Mouse (Mus musculus): Measurements from ENCODE around the gene Las1l. TPM values are rescaled to one million over a fixed set of nuclear protein-coding genes. Genes with fewer than 3 reads are reported as not detected.
"Not testable (repeated sequence)": the region's sequence is repeated elsewhere in the genome, so short reads cannot be mapped to it uniquely, and the experiment has no call there.

Las1l gene
- polyA plus RNA-seq, 1 experiment from 2014 or later = 104 TPM

DNA sequence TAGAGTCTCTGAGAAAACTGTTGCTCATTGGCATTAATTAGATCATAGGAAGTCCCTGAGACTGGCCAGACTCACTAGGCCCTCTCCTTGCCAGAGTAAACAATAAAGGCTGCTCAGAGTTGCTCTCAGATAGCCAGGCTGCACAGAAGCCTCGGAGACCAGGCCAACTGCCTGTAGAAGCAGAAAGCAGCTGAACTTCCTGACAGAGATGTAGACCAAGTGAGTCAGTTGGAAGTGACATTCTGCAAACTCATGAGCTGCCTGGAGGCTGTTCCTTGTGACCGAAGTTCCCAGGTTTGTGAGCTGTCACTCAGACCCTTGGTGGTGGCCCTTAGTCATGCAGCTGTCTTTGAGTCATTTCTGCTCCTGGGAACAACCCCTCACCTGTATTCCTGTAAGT lies 6.6 kb upstream of the Las1l start:
- 81% methylated on average over 2 of the region's 2 CpGs for WGBS

DNA sequence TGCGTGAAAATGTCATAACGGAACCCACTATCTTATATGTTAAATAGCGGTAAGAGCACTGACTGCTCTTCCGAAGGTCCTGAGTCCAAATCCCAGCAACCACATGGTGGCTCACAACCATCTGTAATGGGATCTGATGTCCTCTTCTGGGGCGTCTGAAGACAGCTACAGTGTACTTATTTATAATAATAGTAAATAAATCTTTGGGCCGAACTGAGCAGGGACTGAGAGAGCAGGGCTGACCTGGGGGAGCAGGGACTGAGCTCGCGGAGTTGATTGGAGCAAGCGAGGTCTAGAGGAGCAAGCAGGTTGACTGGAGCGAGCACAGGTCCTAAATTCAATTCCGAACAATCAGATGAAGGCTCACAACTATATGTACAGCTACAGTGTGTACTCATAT lies 699 bp upstream of the Las1l start:
- not testable (repeated sequence) for ATAC-seq; H3K4me1 ChIP-seq (replicated peaks; ENCODE audit: control insufficient read depth, insufficient read depth, low read length); H3K36me3 ChIP-seq (ENCODE audit: control insufficient read depth, insufficient read depth); H3K27me3 ChIP-seq (replicated peaks; ENCODE audit: control insufficient read depth, insufficient read depth, low read length); H3K9me3 ChIP-seq (ENCODE audit: control insufficient read depth, low read length)
- Histone ChIP-seq H3K4me3 (replicated peaks; ENCODE audit: low read length) (peak overlapping the region; percentile 30), H3K9ac (replicated peaks; ENCODE audit: low read depth, low read length) (peak overlapping the region; percentile 39; the same call in 1 of the 2 replicates), H3K27ac (ENCODE audit: low read length) (0 out of 2 replicates have a peak overlapping the region, but pooled peaks have one; percentile 37), H3K4me2 (ENCODE audit: low read length) (peak overlapping the region; percentile 50)
- WGBS = 36% methylated on average over 11 of the region's 11 CpGs

More for the DNA sequence above, 6.6 kb upstream of the Las1l start:
- no peak overlapping the region for H3K27ac ChIP-seq (ENCODE audit: low read length)
- ATAC-seq = no peak
- H3K4me3 ChIP-seq (replicated peaks; ENCODE audit: low read length) = no peak overlapping the region
- no peak overlapping the region for H3K9ac ChIP-seq (replicated peaks; ENCODE audit: low read depth, low read length)
- no peaks in the 10 kb centered on the region for H3K36me3 ChIP-seq (ENCODE audit: control insufficient read depth, insufficient read depth)
- no peak overlapping the region for H3K4me2 ChIP-seq (ENCODE audit: low read length)
- H3K27me3 ChIP-seq (replicated peaks; ENCODE audit: control insufficient read depth, insufficient read depth, low read length) = no peaks in the 10 kb centered on the region
- H3K9me3 ChIP-seq (ENCODE audit: control insufficient read depth, low read length) = no peaks in the 10 kb centered on the region
- no peaks in the 10 kb centered on the region for H3K4me1 ChIP-seq (replicated peaks; ENCODE audit: control insufficient read depth, insufficient read depth, low read length)

DNA sequence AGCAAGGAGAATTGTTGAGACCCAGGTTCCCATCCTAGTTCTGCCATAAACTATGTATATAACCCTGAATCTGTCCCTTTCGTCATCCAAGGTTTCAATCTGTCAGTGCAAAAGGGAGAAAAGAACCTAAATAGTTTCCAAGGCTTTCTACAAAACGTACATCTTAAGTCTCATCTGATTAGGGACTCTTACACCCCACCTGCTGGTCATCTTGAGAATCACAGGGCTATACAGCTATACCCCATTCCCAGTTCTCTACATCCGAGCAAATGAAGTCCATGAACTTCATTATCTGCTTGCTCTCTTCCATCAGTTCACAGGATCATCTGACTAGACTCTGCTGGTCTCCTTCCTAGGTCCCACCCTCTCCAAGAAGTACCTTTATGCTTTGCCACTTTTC lies 6.0 kb downstream of the Las1l start:
- WGBS = 34% methylated on average over 3 of the region's 3 CpGs
- no peak overlapping the region for H3K4me3 ChIP-seq (replicated peaks; ENCODE audit: low read length)
- peak; percentile 63 for ATAC-seq

DNA sequence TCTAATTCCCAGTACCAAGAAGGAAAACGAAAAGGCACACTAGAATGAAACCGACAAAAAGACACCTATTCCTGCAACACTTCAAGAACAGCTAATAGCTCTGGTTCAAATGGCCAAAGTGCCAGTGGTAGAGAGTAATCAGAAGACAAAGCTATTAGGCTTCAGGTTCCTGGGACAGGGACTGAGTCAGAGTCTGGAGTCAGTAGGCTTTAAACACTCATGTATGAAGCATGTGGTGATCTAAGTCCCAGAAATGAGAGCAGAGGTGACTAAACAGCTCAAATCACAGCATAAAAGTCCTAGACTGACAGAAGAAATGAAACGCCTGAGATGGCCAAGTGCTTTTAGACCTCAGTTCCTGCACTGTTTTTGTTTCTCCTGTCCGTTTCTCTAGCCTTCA lies 8.6 kb downstream of the Las1l start:
- no peak overlapping the region for H3K9ac ChIP-seq (replicated peaks; ENCODE audit: low read depth, low read length)
- H3K27me3 ChIP-seq (replicated peaks; ENCODE audit: control insufficient read depth, insufficient read depth, low read length) = no peaks in the 10 kb centered on the region
- 89% methylated on average over 4 of the region's 4 CpGs for WGBS
- no peaks in the 10 kb centered on the region for H3K4me1 ChIP-seq (replicated peaks; ENCODE audit: control insufficient read depth, insufficient read depth, low read length)
- no peak for ATAC-seq
- peaks cover 2% of the 10 kb centered on the region; the same call in 1 of the 2 replicates for H3K36me3 ChIP-seq (ENCODE audit: control insufficient read depth, insufficient read depth)
- H3K9me3 ChIP-seq (ENCODE audit: control insufficient read depth, low read length) = no peaks in the 10 kb centered on the region
- no peak overlapping the region for H3K4me3 ChIP-seq (replicated peaks; ENCODE audit: low read length)
- H3K4me2 ChIP-seq (ENCODE audit: low read length) = no peak overlapping the region
- no peak overlapping the region for H3K27ac ChIP-seq (ENCODE audit: low read length)

More for the DNA sequence above, 6.0 kb downstream of the Las1l start:
- H3K27me3 ChIP-seq (replicated peaks; ENCODE audit: control insufficient read depth, insufficient read depth, low read length) = no peaks in the 10 kb centered on the region
- H3K4me1 ChIP-seq (replicated peaks; ENCODE audit: control insufficient read depth, insufficient read depth, low read length) = peaks cover 4% of the 10 kb centered on the region
- no peaks in the 10 kb centered on the region; the same call in 1 of the 2 replicates for H3K36me3 ChIP-seq (ENCODE audit: control insufficient read depth, insufficient read depth)
- H3K4me2 ChIP-seq (ENCODE audit: low read length) = no peak overlapping the region
- no peaks in the 10 kb centered on the region for H3K9me3 ChIP-seq (ENCODE audit: control insufficient read depth, low read length)
- no peak overlapping the region for H3K9ac ChIP-seq (replicated peaks; ENCODE audit: low read depth, low read length)
- H3K27ac ChIP-seq (ENCODE audit: low read length) = no peak overlapping the region

DNA sequence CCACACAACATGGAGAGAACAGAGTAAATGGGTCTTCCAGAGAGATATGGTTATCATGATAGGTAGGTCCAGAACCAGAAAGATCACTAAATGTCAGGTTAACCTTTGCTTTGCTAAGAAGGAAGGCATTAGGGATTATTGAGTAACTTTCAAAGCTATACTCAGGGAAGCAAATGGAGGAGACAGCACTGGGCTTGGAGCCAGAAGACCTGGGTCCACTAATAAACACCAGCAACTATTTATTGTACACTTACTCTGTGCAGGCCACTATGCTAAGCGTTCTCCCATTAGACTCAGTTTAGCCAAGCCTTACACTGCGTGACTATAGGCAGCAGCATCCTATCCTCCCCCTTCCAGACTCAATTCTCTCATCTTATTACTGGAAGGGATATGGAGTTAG lies 11.3 kb downstream of the Las1l start:
- no peak overlapping the region for H3K4me3 ChIP-seq (replicated peaks; ENCODE audit: low read length)
- H3K36me3 ChIP-seq (ENCODE audit: control insufficient read depth, insufficient read depth) = peaks cover 2% of the 10 kb centered on the region; the same call in 1 of the 2 replicates
- H3K4me2 ChIP-seq (ENCODE audit: low read length) = no peak overlapping the region
- no peak overlapping the region for H3K9ac ChIP-seq (replicated peaks; ENCODE audit: low read depth, low read length)
- WGBS = 89% methylated on average over 2 of the region's 2 CpGs
- no peaks in the 10 kb centered on the region for H3K4me1 ChIP-seq (replicated peaks; ENCODE audit: control insufficient read depth, insufficient read depth, low read length)
- ATAC-seq = no peak
- no peak overlapping the region for H3K27ac ChIP-seq (ENCODE audit: low read length)
- H3K27me3 ChIP-seq (replicated peaks; ENCODE audit: control insufficient read depth, insufficient read depth, low read length) = no peaks in the 10 kb centered on the region
- no peaks in the 10 kb centered on the region for H3K9me3 ChIP-seq (ENCODE audit: control insufficient read depth, low read length)

DNA sequence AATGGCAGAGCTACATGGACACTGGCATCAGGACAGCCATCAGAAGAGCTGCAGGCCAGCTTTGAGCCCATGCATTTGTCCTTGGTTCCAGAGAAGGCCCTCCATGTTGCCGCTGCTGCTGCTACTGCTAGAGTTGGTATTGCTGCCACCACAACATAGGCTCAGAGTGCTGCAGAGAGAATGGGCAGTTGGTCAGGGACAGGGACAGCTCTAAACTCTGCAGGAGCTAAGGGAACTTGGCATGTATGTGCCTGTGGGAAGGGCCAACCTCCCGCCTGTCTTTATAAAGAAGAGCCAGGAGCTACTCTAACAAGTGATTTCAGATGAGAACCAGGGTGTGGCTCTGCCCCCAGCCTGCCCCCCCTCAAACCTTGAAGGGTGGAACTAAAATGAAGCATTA lies 21.3 kb downstream of the Las1l start:
- H3K4me2 ChIP-seq (ENCODE audit: low read length) = no peak overlapping the region
- no peak overlapping the region for H3K4me3 ChIP-seq (replicated peaks; ENCODE audit: low read length)
- H3K36me3 ChIP-seq (ENCODE audit: control insufficient read depth, insufficient read depth) = no peaks in the 10 kb centered on the region
- H3K27ac ChIP-seq (ENCODE audit: low read length) = no peak overlapping the region
- H3K9ac ChIP-seq (replicated peaks; ENCODE audit: low read depth, low read length) = no peak overlapping the region
- 90% methylated on average over 2 of the region's 2 CpGs for WGBS
- no peaks in the 10 kb centered on the region for H3K9me3 ChIP-seq (ENCODE audit: control insufficient read depth, low read length)
- ATAC-seq = no peak
- no peaks in the 10 kb centered on the region for H3K4me1 ChIP-seq (replicated peaks; ENCODE audit: control insufficient read depth, insufficient read depth, low read length)
- no peaks in the 10 kb centered on the region for H3K27me3 ChIP-seq (replicated peaks; ENCODE audit: control insufficient read depth, insufficient read depth, low read length)

DNA sequence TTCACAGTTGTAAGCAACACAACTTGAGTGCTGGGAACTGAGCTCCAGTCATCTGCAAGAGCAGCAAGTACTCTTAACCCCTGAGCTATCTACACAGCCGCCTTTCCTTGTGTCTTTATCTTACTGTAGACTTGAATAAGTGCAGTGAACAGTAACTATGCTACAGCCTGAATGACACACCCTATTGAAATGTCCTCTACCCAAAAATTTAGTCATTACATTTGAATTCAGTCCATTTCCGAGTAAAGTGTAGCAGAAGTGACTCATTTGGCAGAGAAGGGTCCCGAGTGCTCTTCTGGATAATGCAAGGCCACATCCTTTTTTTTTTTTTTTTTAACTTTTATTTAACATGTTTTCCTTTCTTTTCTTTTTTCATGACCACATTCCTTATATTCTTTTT lies 54.0 kb downstream of the Las1l start:
- no peaks in the 10 kb centered on the region for H3K4me1 ChIP-seq (replicated peaks; ENCODE audit: control insufficient read depth, insufficient read depth, low read length)
- H3K27me3 ChIP-seq (replicated peaks; ENCODE audit: control insufficient read depth, insufficient read depth, low read length) = no peaks in the 10 kb centered on the region
- H3K27ac ChIP-seq (ENCODE audit: low read length) = no peak overlapping the region
- no peak overlapping the region for H3K4me3 ChIP-seq (replicated peaks; ENCODE audit: low read length)
- ATAC-seq = no peak
- no peak overlapping the region for H3K9ac ChIP-seq (replicated peaks; ENCODE audit: low read depth, low read length)
- H3K36me3 ChIP-seq (ENCODE audit: control insufficient read depth, insufficient read depth) = no peaks in the 10 kb centered on the region
- no peak overlapping the region for H3K4me2 ChIP-seq (ENCODE audit: low read length)
- WGBS = 83% methylated on average over 3 of the region's 3 CpGs
- no peaks in the 10 kb centered on the region for H3K9me3 ChIP-seq (ENCODE audit: control insufficient read depth, low read length)

Other genes with a start within 250 kb of the Las1l start
- gene Zc3h12b, start 245.3 kb downstream of the Las1l start, polyA plus RNA-seq (2015; fragmentation: Nextera tagmentation; extraction: Ambion mirVana) = 3.1 and 3.4 TPM in 2 replicates
- 37.9 and 47.5 TPM in 2 replicates for gene Msn, start 139.1 kb upstream of the Las1l start, polyA plus RNA-seq (2015; fragmentation: Nextera tagmentation; extraction: Ambion mirVana)

Data from forebrain, embryonic 16.5 days (tissue).